ENCODE assay signal across 36 mouse cellular contexts in the genomic region with DNA sequence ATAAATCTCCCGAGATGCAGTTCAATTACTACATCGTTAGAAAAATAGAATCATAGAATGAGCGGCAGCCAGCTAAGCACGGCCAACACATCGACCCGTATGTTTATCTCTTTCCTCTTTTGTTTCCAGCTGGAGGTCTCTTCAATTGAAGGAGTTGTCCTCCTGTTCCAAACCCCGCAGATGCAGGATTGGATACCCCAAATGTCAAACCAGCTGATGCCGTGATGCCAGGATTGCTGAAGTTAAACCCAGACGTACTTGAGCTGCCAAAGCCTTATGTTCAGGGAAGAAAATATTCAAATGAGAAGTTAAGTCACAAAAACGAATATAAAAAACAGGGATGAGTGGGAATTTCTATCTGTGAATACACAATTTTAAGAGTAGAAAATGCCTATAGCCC. TPM values are rescaled to one million over a fixed set of nuclear protein-coding genes. Genes with fewer than 3 reads are reported as not detected.
DNase-seq lines count a peak whose midpoint lies in the region; ATAC-seq and TF ChIP-seq lines count a peak whose summit lies in the region.
"Had no signal": no experiment of that assay in that cellular context is flagged by ENCODE, and none has a peak within 500 bp of the region (broad histone marks: within the 10 kb centered on the region; RNA-seq: fewer than 3 reads in every experiment).

No protein-coding gene starts in this region.

- H3K9me3 ChIP-seq in forebrain, embryonic 15.5 days, result no peaks in the 10 kb centered on the region
- H3K9me3 ChIP-seq in forebrain, embryonic 10.5 days, result no peaks in the 10 kb centered on the region
- H3K9me3 ChIP-seq in midbrain, embryonic 13.5 days, result no peaks in the 10 kb centered on the region
- H3K9me3 ChIP-seq: embryonic facial prominence, embryonic 10.5 days; embryonic facial prominence, embryonic 15.5 days; G1E; heart, embryonic 12.5 days; kidney, embryonic 15.5 days; limb, embryonic 12.5 days; lung, embryonic 15.5 days; neural tube, embryonic 12.5 days had no signal

- no peak for ATAC-seq in forebrain, embryonic 15.5 days (replicated peaks)
- no peak for ATAC-seq in midbrain, embryonic 13.5 days

- intact Hi-C loops in heart, postnatal 25 days (cut with DNase I), result no loop called here

- H3K9ac ChIP-seq in forebrain, embryonic 15.5 days (replicated peaks), result no peak overlapping the region
- H3K9ac ChIP-seq in midbrain, embryonic 13.5 days (replicated peaks), result no peak overlapping the region
- H3K9ac ChIP-seq: embryonic facial prominence, embryonic 15.5 days; heart, embryonic 12.5 days; hindbrain, embryonic 14.5 days; kidney, embryonic 15.5 days; limb, embryonic 12.5 days; lung, embryonic 15.5 days; neural tube, embryonic 12.5 days had no signal

- H3K27me3 ChIP-seq in forebrain, embryonic 15.5 days, result no peaks in the 10 kb centered on the region
- no peaks in the 10 kb centered on the region for H3K27me3 ChIP-seq in forebrain, embryonic 10.5 days (ENCODE audit: poor library complexity, severe bottlenecking)
- H3K27me3 ChIP-seq in midbrain, embryonic 13.5 days, result no peaks in the 10 kb centered on the region
- H3K27me3 ChIP-seq: embryonic facial prominence, embryonic 15.5 days; heart, embryonic 12.5 days; kidney, embryonic 15.5 days; limb, embryonic 12.5 days; lung, embryonic 15.5 days; neural tube, embryonic 12.5 days had no signal

- H3K27ac ChIP-seq in forebrain, embryonic 15.5 days (replicated peaks), result peak overlapping the region; percentile 54
- no peak overlapping the region for H3K27ac ChIP-seq in forebrain, embryonic 10.5 days
- no peak overlapping the region for H3K27ac ChIP-seq in midbrain, embryonic 13.5 days
- H3K27ac ChIP-seq: embryonic facial prominence, embryonic 10.5 days; embryonic facial prominence, embryonic 15.5 days; hindbrain, embryonic 14.5 days; kidney, embryonic 15.5 days; left cerebral cortex, adult 2 months; limb, embryonic 12.5 days; lung, embryonic 15.5 days; neural tube, embryonic 12.5 days had no signal

- 73% methylated on average over 10 of the region's 10 CpGs for WGBS in forebrain, embryonic 15.5 days
- 91% methylated on average over 10 of the region's 10 CpGs for WGBS in forebrain, embryonic 10.5 days
- 89% methylated on average over 10 of the region's 10 CpGs for WGBS in midbrain, embryonic 13.5 days

- peaks cover 26% of the 10 kb centered on the region for H3K36me3 ChIP-seq in forebrain, embryonic 15.5 days
- peaks cover 64% of the 10 kb centered on the region for H3K36me3 ChIP-seq in forebrain, embryonic 10.5 days (replicated peaks)
- H3K36me3 ChIP-seq in midbrain, embryonic 13.5 days, result peaks cover 35% of the 10 kb centered on the region

- no peak for TF ChIP-seq CTCF in brain, embryonic 14.5 days (IDR thresholded peaks at IDR 0.05; ENCODE audit: borderline replicate concordance, extremely low read depth, insufficient read depth, insufficient read length)

- no peak for TF ChIP-seq POLR2A in brain, embryonic 14.5 days (IDR thresholded peaks at IDR 0.05; ENCODE audit: borderline replicate concordance, extremely low read depth, insufficient read depth, insufficient read length, poor library complexity, severe bottlenecking)

- H3K4me3 ChIP-seq in forebrain, embryonic 15.5 days, result no peak overlapping the region
- no peak overlapping the region for H3K4me3 ChIP-seq in forebrain, embryonic 10.5 days
- H3K4me3 ChIP-seq in midbrain, embryonic 13.5 days (replicated peaks), result no peak overlapping the region
- H3K4me3 ChIP-seq: embryonic facial prominence, embryonic 10.5 days; embryonic facial prominence, embryonic 15.5 days; heart, embryonic 12.5 days; kidney, embryonic 15.5 days; left cerebral cortex, adult 2 months; limb, embryonic 12.5 days; lung, embryonic 15.5 days; myocyte; neural tube, embryonic 12.5 days had no signal

- no peak for DNase-seq in forebrain, embryonic 10.5 days (ENCODE audit: extremely low spot score, low spot score)
- DNase-seq in brain, embryonic 14.5 days (ENCODE audit: low read depth), result peak; percentile 62
- peak; percentile 58 to 68 for DNase-seq in layer of hippocampus, adult 8-10 months (ENCODE audit: low spot score in 2 of 2)
- DNase-seq in layer of hippocampus, postnatal 25 days (ENCODE audit: extremely low spot score in 1 of 2, low spot score in 1 of 2), result peak; percentile 20 to 28
- DNase-seq in embryo, embryonic 11 days, result no peak
- no peak for DNase-seq in heart, postnatal 25 days (ENCODE audit: low spot score)
- DNase-seq: adrenal gland, adult 8-10 months; cerebellum, adult 2 months; cerebellum, postnatal 14 days; gastrocnemius, postnatal 25 days; heart, adult 11 months; kidney, adult 11 months; kidney, postnatal 25 days; thymus, postnatal 14 days had no signal

- H3K4me2 ChIP-seq in forebrain, embryonic 15.5 days (replicated peaks), result no peak overlapping the region
- H3K4me2 ChIP-seq in midbrain, embryonic 13.5 days (replicated peaks), result no peak overlapping the region
- H3K4me2 ChIP-seq: embryonic facial prominence, embryonic 15.5 days; heart, embryonic 12.5 days; hindbrain, embryonic 14.5 days; kidney, embryonic 15.5 days; limb, embryonic 12.5 days; lung, embryonic 15.5 days; midbrain, embryonic 11.5 days; neural tube, embryonic 12.5 days had no signal

- no peaks in the 10 kb centered on the region for H3K4me1 ChIP-seq in forebrain, embryonic 15.5 days
- no peaks in the 10 kb centered on the region for H3K4me1 ChIP-seq in forebrain, embryonic 10.5 days
- no peaks in the 10 kb centered on the region for H3K4me1 ChIP-seq in midbrain, embryonic 13.5 days (replicated peaks)
- H3K4me1 ChIP-seq: embryonic facial prominence, embryonic 10.5 days; embryonic facial prominence, embryonic 15.5 days; heart, embryonic 12.5 days; kidney, embryonic 15.5 days; limb, embryonic 12.5 days; lung, embryonic 15.5 days; neural tube, embryonic 12.5 days had no signal

RNA-seq across cellular contexts. Expression of gene Atp8a2, which starts 22.9 kb away (rescaled TPM):
- polyA plus RNA-seq in forebrain, embryonic 15.5 days (2015; fragmentation: Nextera tagmentation; extraction: Ambion mirVana), result 31.7 and 33.6 TPM in 2 replicates
- polyA plus RNA-seq in forebrain, embryonic 10.5 days (2016; fragmentation: Nextera tagmentation; extraction: Ambion mirVana), result 2.3 and 2.8 TPM in 2 replicates
- polyA plus RNA-seq in brain, embryonic 14.5 days (2012; rRNA removed), result 6.1 and 17.4 TPM in 2 replicates
- total RNA-seq in layer of hippocampus, adult 8-10 months (2022), result 10 to 100 TPM; 42.6 to 51.0 (median 49.1) TPM
- total RNA-seq in layer of hippocampus, postnatal 25 days (2021), result 10 to 100 TPM; 40.5 to 45.1 TPM
- polyA plus RNA-seq in midbrain, embryonic 13.5 days (2015; fragmentation: Nextera tagmentation; extraction: Ambion mirVana), result 28.1 and 30.6 TPM in 2 replicates
- 1 to 10 TPM; 4.9 to 5.5 TPM for total RNA-seq in heart, postnatal 25 days (2021)
- polyA plus RNA-seq: G1E had no signal

RNA-seq across cellular contexts. Expression of gene Nupl1, which starts 31.3 kb away (rescaled TPM):
- polyA plus RNA-seq in forebrain, embryonic 15.5 days (2015; fragmentation: Nextera tagmentation; extraction: Ambion mirVana), result 0.09 and 0.11 TPM in 2 replicates
- polyA plus RNA-seq in forebrain, embryonic 10.5 days (2016; fragmentation: Nextera tagmentation; extraction: Ambion mirVana), result 0.05 TPM in 1 of 2 replicates, not detected in the other
- polyA plus RNA-seq in brain, embryonic 14.5 days (2012; rRNA removed), result not detected in 2 replicates
- under 1 TPM in 2 of 4 experiments, not detected in 2; 0.14 to 0.34 TPM for total RNA-seq in layer of hippocampus, adult 8-10 months (2022)
- under 1 TPM in 1 of 2 experiments, not detected in 1; 0.12 TPM for total RNA-seq in layer of hippocampus, postnatal 25 days (2021)
- polyA plus RNA-seq in midbrain, embryonic 13.5 days (2015; fragmentation: Nextera tagmentation; extraction: Ambion mirVana), result 0.05 and 0.10 TPM in 2 replicates
- total RNA-seq in heart, postnatal 25 days (2021), result not detected
- total RNA-seq: gastrocnemius, adult 18-20 months; gastrocnemius, postnatal 25 days; hematopoietic stem cell, adult 5-6 weeks; left cerebral cortex, adult 2 months; liver, adult 2 months; megakaryocyte progenitor cell, adult 5-6 weeks had no signal
- polyA plus RNA-seq: cerebellum, adult 2 months; embryonic facial prominence, embryonic 10.5 days; embryonic facial prominence, embryonic 15.5 days; G1E; heart, embryonic 12.5 days; kidney, embryonic 15.5 days; limb, embryonic 12.5 days; liver, adult 2 months; midbrain, postnatal 0 days; myocyte; neural tube, embryonic 12.5 days; small intestine, adult 2 months; stomach, embryonic 14.5 days; urinary bladder, adult 2 months had no signal

RNA-seq across cellular contexts. Expression of gene Gm49336, which starts 31.4 kb away (rescaled TPM):
- 53.7 and 56.6 TPM in 2 replicates for polyA plus RNA-seq in forebrain, embryonic 15.5 days (2015; fragmentation: Nextera tagmentation; extraction: Ambion mirVana)
- polyA plus RNA-seq in forebrain, embryonic 10.5 days (2016; fragmentation: Nextera tagmentation; extraction: Ambion mirVana), result 63.6 and 63.7 TPM in 2 replicates
- polyA plus RNA-seq in brain, embryonic 14.5 days (2012; rRNA removed), result 52.3 and 54.3 TPM in 2 replicates
- total RNA-seq in layer of hippocampus, adult 8-10 months (2022), result 10 to 100 TPM; 63.8 to 77.3 (median 72.1) TPM
- total RNA-seq in layer of hippocampus, postnatal 25 days (2021), result 10 to 100 TPM; 66.7 to 71.0 TPM
- 50.3 and 53.8 TPM in 2 replicates for polyA plus RNA-seq in midbrain, embryonic 13.5 days (2015; fragmentation: Nextera tagmentation; extraction: Ambion mirVana)
- total RNA-seq in heart, postnatal 25 days (2021), result 10 to 100 TPM; 28.5 to 31.1 TPM

RNA-seq across cellular contexts. Expression of gene Mtmr6, which starts 45.1 kb away (rescaled TPM):
- polyA plus RNA-seq in forebrain, embryonic 15.5 days (2015; fragmentation: Nextera tagmentation; extraction: Ambion mirVana), result 67.3 and 72.1 TPM in 2 replicates
- 27.5 and 27.6 TPM in 2 replicates for polyA plus RNA-seq in forebrain, embryonic 10.5 days (2016; fragmentation: Nextera tagmentation; extraction: Ambion mirVana)
- polyA plus RNA-seq in brain, embryonic 14.5 days (2012; rRNA removed), result 43.8 and 44.8 TPM in 2 replicates
- total RNA-seq in layer of hippocampus, adult 8-10 months (2022), result 100 to 1,000 TPM; 102 to 123 (median 110) TPM
- 100 to 1,000 TPM; 100 to 104 TPM for total RNA-seq in layer of hippocampus, postnatal 25 days (2021)
- 60.2 and 67.2 TPM in 2 replicates for polyA plus RNA-seq in midbrain, embryonic 13.5 days (2015; fragmentation: Nextera tagmentation; extraction: Ambion mirVana)
- total RNA-seq in heart, postnatal 25 days (2021), result 10 to 100 TPM; 27.2 to 29.6 TPM

Comparison
In these comparisons a context has a peak if more than half of its experiments do, and no peak if none do; other contexts are left out.
1. DNase-seq: peak in brain, embryonic 14.5 days (single experiment), layer of hippocampus, adult 8-10 months (2 of 2) and layer of hippocampus, postnatal 25 days (2 of 2); none in forebrain, embryonic 10.5 days (single experiment), embryo, embryonic 11 days (single experiment) and heart, postnatal 25 days (single experiment).